Mouse (Mus musculus) ES-E14 (cell line): ENCODE results near the gene Tex52.

Experiments used
- CHD2 ChIP-seq: IDR thresholded peaks from 2 replicates; pipeline ENCODE4 v1.6.1; 2014; ENCODE audit warnings: mild to moderate bottlenecking, low read depth, low read length, inconsistent platforms
- HCFC1 ChIP-seq: IDR thresholded peaks from 2 replicates; pipeline ENCODE4 v1.6.1; 2012; ENCODE audit warnings: low read length, inconsistent platforms, borderline replicate concordance; ENCODE audit not compliant: insufficient read depth

- TF ChIP-seq HCFC1 (no peak), CHD2 (no peak)
These were observed 1.3 kb downstream of the Tex52 start for GRCm38 (mm10) chr6:128376371-128377085.
